Mouse (Mus musculus): Measurements from ENCODE around the gene Pi4ka. TPM values are rescaled to one million over a fixed set of nuclear protein-coding genes. Genes with fewer than 3 reads are reported as not detected.

Pi4ka gene
- polyA plus RNA-seq (2011; ENCODE audit: insufficient read depth, insufficient read length, low read depth, missing spikeins), result 45.2 and 50.1 TPM in 2 replicates

DNA sequence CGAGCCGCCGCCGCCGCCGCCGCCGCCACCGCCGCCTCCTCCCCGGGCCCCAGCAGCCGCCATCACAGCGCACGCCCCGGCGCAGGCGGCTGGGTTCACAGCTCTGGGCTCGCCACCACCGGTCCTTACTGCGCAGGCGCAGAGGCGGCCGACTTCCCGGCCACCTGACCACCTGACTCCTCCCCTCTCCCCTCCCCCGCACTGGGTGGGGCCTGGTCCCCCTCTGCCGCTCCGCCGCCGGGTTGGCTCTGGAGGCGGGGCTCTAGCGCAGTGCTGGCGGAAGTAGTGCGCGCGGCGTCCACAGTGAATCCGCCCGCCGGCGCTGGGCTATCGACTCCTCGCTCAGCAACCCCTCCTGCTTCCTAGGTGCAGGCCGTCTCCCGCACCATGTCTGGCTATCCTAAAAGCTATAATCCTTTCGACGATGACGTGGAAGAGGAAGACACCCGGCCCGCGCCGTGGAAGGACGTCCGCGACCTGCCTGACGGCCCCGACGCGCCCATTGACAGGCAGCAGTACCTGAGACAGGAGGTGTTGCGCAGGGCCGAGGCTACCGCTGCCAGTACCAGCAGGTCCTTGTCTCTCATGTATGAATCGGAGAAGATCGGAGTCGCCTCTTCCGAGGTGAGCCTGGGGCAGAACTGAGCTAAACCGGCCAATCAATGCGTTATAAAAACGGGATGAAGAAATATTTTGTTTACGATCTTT lies at the start of gene Pi4ka, which contains the start of gene Snap29:
Gene Pi4ka (minus strand): TSS at position 579 of the 708 bp plus-strand sequence.
Gene Snap29 (plus strand): TSS at position 251 of the 708 bp plus-strand sequence.
- Histone ChIP-seq H3K27ac (ENCODE audit: insufficient read depth, low read length) (no peak within 1 kb of the TSS), H3K4me1 (ENCODE audit: control insufficient read depth, insufficient read depth, low read length) (peaks cover 5% of the 10 kb centered on the region), H3K36me3 (ENCODE audit: control insufficient read depth, insufficient read depth, low read length, poor library complexity, severe bottlenecking) (no peaks in the 10 kb centered on the region), H3K9ac (ENCODE audit: low read depth, poor library complexity, severe bottlenecking) (peak within 1 kb of the TSS; percentile 66), H3K27me3 (ENCODE audit: control insufficient read depth, insufficient read depth, low read length, poor library complexity, severe bottlenecking) (no peaks in the 10 kb centered on the region), H3K9me3 (replicated peaks; ENCODE audit: control insufficient read depth, insufficient read depth, low read length, poor library complexity, severe bottlenecking) (no peaks in the 10 kb centered on the region), H3K4me3 (ENCODE audit: low read depth, low read length) (peak within 1 kb of the TSS; percentile 84)
- no peak for TF ChIP-seq CTCF (IDR thresholded peaks at IDR 0.05; ENCODE audit: low read depth, low read length)
- TF ChIP-seq POLR2A (IDR thresholded peaks at IDR 0.05; ENCODE audit: insufficient read depth, low read length), result no peak
- no peak for TF ChIP-seq EP300 (IDR thresholded peaks at IDR 0.05; ENCODE audit: insufficient read depth, low read depth, low read length)

DNA sequence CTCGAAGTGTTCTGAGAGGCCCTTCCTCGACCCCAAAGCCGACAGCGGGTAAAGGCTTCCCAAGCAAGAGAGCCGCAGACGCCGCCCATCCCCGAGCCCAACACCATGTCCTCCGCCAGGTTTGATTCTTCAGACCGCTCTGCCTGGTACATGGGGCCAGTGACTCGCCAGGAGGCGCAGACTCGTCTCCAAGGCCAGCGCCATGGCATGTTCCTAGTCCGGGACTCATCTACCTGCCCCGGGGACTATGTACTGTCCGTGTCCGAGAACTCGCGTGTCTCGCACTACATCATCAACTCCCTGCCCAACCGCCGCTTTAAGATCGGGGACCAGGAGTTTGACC lies 46.2 kb upstream of the Pi4ka start:
- peak overlapping the region; percentile 87 for H3K4me3 ChIP-seq (ENCODE audit: low read depth, low read length)
- no peaks in the 10 kb centered on the region for H3K4me1 ChIP-seq (ENCODE audit: control insufficient read depth, insufficient read depth, low read length)
- TF ChIP-seq EP300 (IDR thresholded peaks at IDR 0.05; ENCODE audit: insufficient read depth, low read depth, low read length), result no peak
- H3K36me3 ChIP-seq (ENCODE audit: control insufficient read depth, insufficient read depth, low read length, poor library complexity, severe bottlenecking), result peaks cover 13% of the 10 kb centered on the region
- H3K9ac ChIP-seq (ENCODE audit: low read depth, poor library complexity, severe bottlenecking), result peak overlapping the region; percentile 95
- H3K27me3 ChIP-seq (ENCODE audit: control insufficient read depth, insufficient read depth, low read length, poor library complexity, severe bottlenecking), result no peaks in the 10 kb centered on the region
- H3K27ac ChIP-seq (ENCODE audit: insufficient read depth, low read length), result no peak overlapping the region
- peaks cover 1% of the 10 kb centered on the region; the same call in 1 of the 2 replicates for H3K9me3 ChIP-seq (replicated peaks; ENCODE audit: control insufficient read depth, insufficient read depth, low read length, poor library complexity, severe bottlenecking)

DNA sequence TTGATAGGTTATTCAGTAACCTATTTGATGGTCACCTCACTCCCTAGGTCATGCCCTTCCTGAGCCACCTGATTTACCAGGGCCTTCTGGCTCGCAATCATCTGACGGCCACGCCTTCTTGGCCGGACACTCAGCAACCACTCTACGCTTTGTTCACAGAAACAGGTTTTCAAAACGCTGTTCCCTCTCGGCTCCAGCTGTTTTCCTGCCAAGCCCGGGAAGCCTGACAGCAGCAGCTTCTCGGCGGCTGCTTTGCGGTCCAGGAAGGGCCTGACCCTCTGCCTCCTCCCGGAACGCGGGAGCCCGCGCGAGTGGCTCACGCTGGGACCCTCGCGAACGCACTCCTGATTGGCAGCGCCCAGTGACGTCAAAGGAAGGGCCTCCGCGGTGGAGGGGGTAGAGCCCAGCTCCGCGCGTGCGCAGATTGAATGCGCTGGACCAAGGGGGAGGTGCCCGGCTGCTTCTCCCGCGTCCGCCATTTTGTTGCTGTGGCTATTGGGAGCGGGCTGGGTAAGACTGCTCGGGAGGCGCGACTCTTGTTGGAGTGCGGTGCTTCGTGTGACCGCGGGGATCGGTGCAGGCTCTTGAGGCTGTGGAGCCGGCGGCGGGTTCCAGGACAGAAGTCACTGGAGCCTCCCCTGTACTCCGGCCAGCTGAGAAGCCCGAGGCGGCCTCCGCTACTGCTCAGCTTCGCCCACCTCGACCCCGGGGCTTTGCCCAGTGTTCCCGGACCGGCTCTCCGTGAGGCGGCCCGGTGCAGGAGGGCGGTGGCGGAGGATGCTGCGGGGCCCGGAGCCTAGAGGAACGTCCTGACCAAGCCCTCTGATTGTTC lies 45.6 kb upstream of the Pi4ka start, which contains the start of gene Crkl:
Gene Crkl (plus strand): TSS at position 447 of the 832 bp plus-strand sequence.
- Histone ChIP-seq H3K4me3 (ENCODE audit: low read depth, low read length) (peak within 1 kb of the TSS; percentile 87), H3K4me1 (ENCODE audit: control insufficient read depth, insufficient read depth, low read length) (no peaks in the 10 kb centered on the region)

DNA sequence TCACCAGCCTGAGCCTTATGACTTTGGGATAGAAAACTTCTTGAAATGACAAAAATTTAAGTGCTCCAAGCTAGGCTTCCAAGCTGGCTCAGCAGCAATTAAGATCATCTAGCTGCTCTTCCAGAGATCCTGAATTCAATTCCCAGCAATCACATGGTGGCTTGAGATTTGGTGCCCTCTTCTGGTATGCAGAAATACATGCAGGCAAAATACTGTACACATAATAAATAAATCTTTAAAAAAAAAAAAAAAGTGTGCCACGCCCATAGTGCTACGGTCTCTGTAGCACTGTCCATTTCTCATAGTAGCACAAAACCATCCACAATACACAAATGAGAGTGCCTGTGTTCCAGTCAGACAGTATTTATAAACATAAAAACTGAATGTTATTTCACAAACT lies 26.5 kb upstream of the Pi4ka start:
- Histone ChIP-seq H3K9me3 (replicated peaks; ENCODE audit: control insufficient read depth, insufficient read depth, low read length, poor library complexity, severe bottlenecking) (peaks cover 2% of the 10 kb centered on the region; the same call in 1 of the 2 replicates), H3K27me3 (ENCODE audit: control insufficient read depth, insufficient read depth, low read length, poor library complexity, severe bottlenecking) (no peaks in the 10 kb centered on the region), H3K4me1 (ENCODE audit: control insufficient read depth, insufficient read depth, low read length) (no peaks in the 10 kb centered on the region), H3K27ac (ENCODE audit: insufficient read depth, low read length) (no peak overlapping the region), H3K9ac (ENCODE audit: low read depth, poor library complexity, severe bottlenecking) (no peak overlapping the region), H3K36me3 (ENCODE audit: control insufficient read depth, insufficient read depth, low read length, poor library complexity, severe bottlenecking) (no peaks in the 10 kb centered on the region), H3K4me3 (ENCODE audit: low read depth, low read length) (no peak overlapping the region)
- TF ChIP-seq POLR2A (IDR thresholded peaks at IDR 0.05; ENCODE audit: insufficient read depth, low read length), result no peak
- no peak for TF ChIP-seq CTCF (IDR thresholded peaks at IDR 0.05; ENCODE audit: low read depth, low read length)
- TF ChIP-seq EP300 (IDR thresholded peaks at IDR 0.05; ENCODE audit: insufficient read depth, low read depth, low read length), result no peak

More for the DNA sequence above, 45.6 kb upstream of the Pi4ka start, which contains the start of gene Crkl:
- H3K36me3 ChIP-seq (ENCODE audit: control insufficient read depth, insufficient read depth, low read length, poor library complexity, severe bottlenecking), result peaks cover 13% of the 10 kb centered on the region
- peak within 1 kb of the TSS; percentile 95 for H3K9ac ChIP-seq (ENCODE audit: low read depth, poor library complexity, severe bottlenecking)
- peaks cover 7% of the 10 kb centered on the region; the same call in 1 of the 2 replicates for H3K9me3 ChIP-seq (replicated peaks; ENCODE audit: control insufficient read depth, insufficient read depth, low read length, poor library complexity, severe bottlenecking)
- H3K27ac ChIP-seq (ENCODE audit: insufficient read depth, low read length), result peak within 1 kb of the TSS; percentile 20; the same call in 1 of the 2 replicates
- H3K27me3 ChIP-seq (ENCODE audit: control insufficient read depth, insufficient read depth, low read length, poor library complexity, severe bottlenecking), result no peaks in the 10 kb centered on the region
- TF ChIP-seq POLR2A (IDR thresholded peaks at IDR 0.05; ENCODE audit: insufficient read depth, low read length), result peak; percentile 96
- no peak for TF ChIP-seq CTCF (IDR thresholded peaks at IDR 0.05; ENCODE audit: low read depth, low read length)

DNA sequence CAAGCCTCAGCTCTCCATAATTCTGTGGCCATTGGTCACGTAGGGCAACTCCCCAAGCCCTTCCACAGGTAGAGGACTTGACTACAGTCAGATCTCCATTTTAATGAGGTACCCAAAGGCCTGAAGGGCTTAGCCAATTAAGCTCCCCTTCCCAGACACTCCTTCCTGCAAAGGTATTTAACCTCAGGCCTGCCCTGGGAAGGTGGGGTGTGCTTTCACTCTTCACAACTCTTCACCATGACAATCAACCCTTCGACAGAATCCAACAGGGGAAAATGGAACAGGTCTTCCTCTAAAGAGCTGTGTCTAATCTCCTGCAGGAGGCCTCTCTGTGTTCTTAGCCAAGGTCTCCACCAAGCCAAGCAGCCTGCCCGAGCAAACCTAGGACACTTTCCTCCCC lies 16.9 kb upstream of the Pi4ka start:
- Histone ChIP-seq H3K27ac (ENCODE audit: insufficient read depth, low read length) (no peak overlapping the region), H3K36me3 (ENCODE audit: control insufficient read depth, insufficient read depth, low read length, poor library complexity, severe bottlenecking) (no peaks in the 10 kb centered on the region)

DNA sequence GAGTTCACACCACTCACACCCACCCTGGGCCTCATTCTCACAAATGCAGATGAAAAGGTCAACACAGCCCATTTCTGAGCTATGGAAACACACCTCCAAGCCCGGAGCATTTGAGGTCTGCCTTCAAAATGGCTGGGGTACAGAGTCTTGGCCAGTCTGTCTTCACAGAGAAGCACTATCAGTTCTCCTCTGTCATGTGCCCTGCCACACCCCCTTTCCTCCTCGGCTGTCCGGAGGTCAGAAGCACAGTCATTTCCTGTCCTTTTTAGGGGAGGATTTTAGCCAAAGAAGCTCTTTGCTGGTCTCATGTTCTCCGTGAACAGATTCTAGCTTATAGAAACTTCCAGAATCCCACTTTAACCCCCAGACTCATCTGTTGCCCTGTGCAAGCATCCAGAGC lies 4.1 kb upstream of the Pi4ka start:
- TF ChIP-seq POLR2A (IDR thresholded peaks at IDR 0.05; ENCODE audit: insufficient read depth, low read length), result no peak
- no peak for TF ChIP-seq EP300 (IDR thresholded peaks at IDR 0.05; ENCODE audit: insufficient read depth, low read depth, low read length)
- TF ChIP-seq CTCF (IDR thresholded peaks at IDR 0.05; ENCODE audit: low read depth, low read length), result no peak
- Histone ChIP-seq H3K27me3 (ENCODE audit: control insufficient read depth, insufficient read depth, low read length, poor library complexity, severe bottlenecking) (no peaks in the 10 kb centered on the region), H3K9ac (ENCODE audit: low read depth, poor library complexity, severe bottlenecking) (no peak overlapping the region), H3K4me1 (ENCODE audit: control insufficient read depth, insufficient read depth, low read length) (peaks cover 5% of the 10 kb centered on the region), H3K27ac (ENCODE audit: insufficient read depth, low read length) (no peak overlapping the region), H3K4me3 (ENCODE audit: low read depth, low read length) (no peak overlapping the region), H3K9me3 (replicated peaks; ENCODE audit: control insufficient read depth, insufficient read depth, low read length, poor library complexity, severe bottlenecking) (no peaks in the 10 kb centered on the region), H3K36me3 (ENCODE audit: control insufficient read depth, insufficient read depth, low read length, poor library complexity, severe bottlenecking) (no peaks in the 10 kb centered on the region)

More for the DNA sequence above, 16.9 kb upstream of the Pi4ka start:
- no peaks in the 10 kb centered on the region for H3K27me3 ChIP-seq (ENCODE audit: control insufficient read depth, insufficient read depth, low read length, poor library complexity, severe bottlenecking)
- no peak overlapping the region for H3K9ac ChIP-seq (ENCODE audit: low read depth, poor library complexity, severe bottlenecking)
- no peak overlapping the region for H3K4me3 ChIP-seq (ENCODE audit: low read depth, low read length)
- TF ChIP-seq CTCF (IDR thresholded peaks at IDR 0.05; ENCODE audit: low read depth, low read length), result no peak
- no peak for TF ChIP-seq EP300 (IDR thresholded peaks at IDR 0.05; ENCODE audit: insufficient read depth, low read depth, low read length)
- H3K9me3 ChIP-seq (replicated peaks; ENCODE audit: control insufficient read depth, insufficient read depth, low read length, poor library complexity, severe bottlenecking), result no peaks in the 10 kb centered on the region
- no peaks in the 10 kb centered on the region for H3K4me1 ChIP-seq (ENCODE audit: control insufficient read depth, insufficient read depth, low read length)
